Mouse (Mus musculus) A20 (cell line): ENCODE data around the gene Ppp4c.

ENCODE experiments used
- DNase-seq: peaks from one replicate; pipeline ENCODE4 v3.0.0-alpha.2; 2011; ENCODE audit warnings: low read depth, low spot score

Gene Ppp4c

DNA sequence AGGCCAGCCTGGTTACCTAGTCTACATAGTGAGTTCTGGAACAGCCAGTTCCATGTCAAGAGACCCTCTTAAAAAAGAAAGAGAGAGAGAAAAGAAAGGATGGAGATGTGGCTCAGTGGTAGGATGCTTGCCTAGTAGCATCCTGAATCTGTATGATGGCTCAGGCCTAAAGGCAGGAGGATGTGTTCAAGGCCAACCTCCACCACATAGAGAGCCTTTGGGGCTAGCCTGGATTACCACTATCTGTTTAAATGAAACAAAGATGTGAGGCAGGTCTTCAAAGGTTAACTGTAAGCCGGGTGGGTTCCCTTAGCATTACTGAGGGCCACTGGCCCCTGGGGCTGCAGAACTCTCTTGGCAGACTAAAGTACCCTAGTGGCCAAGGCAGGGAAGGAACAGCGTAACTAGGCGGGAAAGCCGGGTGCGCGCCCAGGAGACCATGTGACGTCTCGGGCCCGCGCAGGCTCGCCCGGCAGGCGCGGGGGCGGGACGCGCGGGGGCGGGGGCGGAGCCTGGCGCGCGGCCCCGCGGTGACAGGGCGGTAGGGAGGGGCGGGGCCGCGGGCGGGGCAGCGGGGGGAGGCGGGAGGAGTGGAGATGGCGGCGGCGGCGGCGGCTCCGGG is 33.1 kb downstream of the Ppp4c start, which contains the start of gene Mapk3:
Gene Mapk3 (plus strand): TSS at position 552 of the 622 bp plus-strand sequence.
- peak; percentile 94 for DNase-seq

DNA sequence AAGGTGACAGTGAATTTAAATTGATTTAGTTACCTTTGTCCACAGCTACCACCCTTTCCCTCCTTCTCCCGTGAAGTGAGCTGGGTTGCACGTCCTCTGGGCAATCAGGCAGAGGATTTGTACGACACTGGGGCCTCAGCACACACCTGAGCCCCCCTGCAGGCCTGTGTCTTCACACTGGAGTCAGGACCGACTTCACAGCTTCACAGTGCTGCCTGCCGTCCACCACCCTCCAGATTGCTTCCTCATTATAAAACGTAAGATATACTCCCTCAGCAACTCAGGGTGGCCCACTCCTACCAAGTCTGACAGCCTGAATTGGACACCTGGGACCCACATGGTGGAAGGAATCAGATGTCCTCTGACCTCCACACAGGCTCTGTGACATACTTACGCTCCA is 33.8 kb downstream of the Ppp4c start:
- no peak for DNase-seq

DNA sequence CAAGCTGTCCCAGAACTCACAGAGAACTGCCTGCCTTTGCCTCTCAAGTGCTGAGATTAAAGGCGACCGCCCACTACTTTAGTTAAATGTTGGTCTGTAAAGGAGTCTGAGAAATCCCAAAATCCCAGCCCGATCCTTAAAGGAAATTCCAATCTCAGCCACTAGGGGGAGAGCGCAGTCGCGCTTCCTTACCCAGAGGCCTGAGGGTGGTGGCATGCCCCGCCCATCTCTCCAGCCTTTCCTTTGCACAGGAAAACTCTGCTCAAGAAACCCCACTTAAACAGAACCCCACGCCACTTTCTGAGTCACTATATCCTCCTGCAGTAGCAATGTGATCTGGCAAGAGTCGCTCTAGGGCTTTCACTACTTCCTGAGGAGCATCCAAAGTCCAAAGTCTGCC is 37.4 kb downstream of the Ppp4c start:
- peak; percentile 80 for DNase-seq

DNA sequence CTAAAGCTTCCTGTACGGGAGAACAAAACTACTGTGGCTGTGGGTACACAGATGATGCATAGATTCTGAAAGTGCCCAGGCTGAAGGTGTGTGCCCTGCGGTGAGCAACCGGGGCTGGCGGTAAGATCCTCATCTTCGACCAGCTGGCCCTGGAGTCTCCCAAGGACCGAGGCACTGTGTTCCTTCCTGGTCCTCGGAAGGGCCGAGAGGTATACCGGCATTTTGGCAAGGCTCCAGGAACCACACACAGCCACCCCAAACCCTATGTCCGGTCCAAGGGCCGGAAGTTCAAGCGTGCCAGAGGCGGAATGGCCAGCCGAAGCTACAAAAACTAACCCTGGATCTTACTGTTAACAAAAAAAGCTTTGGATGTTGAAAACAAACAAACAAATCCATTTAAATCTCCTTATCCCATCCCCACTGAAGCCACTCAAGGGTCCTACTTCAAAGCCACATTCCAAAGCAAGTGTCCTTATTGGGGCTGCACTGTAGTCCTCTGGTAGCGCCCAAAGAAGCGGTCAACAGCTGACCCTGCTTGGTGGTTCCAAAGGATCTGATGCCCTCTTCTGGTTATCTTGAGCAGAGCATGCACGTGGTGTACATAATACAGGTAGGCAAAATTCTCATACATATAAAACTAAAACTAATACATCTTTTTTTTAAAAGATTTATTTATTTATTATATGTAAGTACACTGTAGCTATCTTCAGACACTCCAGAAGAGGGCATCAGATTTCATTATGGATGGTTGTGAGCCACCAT is 42.5 kb downstream of the Ppp4c start:
- DNase-seq, result peak; percentile 17

DNA sequence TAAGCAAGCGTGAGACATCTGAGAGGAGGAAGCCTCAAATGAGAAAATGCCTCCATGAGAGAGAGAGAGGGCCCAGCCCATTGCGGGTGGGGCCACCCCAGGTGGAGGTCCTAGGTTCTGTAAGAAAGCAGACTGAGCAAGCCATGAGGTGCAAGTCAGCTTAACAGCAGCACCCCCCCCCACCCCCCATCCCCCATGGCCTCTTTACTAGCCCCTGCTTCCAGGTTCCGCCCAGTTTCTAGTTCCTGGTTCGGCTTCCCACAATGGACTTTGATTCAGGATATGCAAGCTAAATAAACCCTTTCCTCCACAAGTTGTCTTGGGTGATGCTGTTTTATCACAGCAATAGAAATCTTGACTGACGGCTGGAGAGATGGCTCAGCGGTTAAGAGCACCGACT is 43.5 kb downstream of the Ppp4c start:
- DNase-seq, result no peak

DNA sequence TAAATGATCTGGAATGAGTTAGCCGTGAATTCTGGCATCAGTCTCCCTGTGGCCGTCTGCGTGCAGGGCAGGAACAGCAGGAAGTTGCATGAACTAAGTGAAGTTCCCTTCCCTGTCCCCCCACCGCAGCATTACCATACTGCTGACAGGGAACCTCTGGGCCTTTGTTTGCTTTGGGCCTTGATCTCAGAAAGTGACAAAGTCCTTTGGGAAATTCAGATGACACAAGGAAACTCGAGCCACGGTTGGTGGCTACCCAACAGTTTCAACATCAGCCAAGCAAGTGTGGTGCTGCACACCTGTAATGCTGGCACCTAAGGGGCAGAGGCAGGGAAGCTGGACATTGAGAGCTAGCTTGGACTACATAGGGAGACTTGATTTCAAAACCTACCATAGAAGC is 45.5 kb downstream of the Ppp4c start:
- peak; percentile 11 for DNase-seq

DNA sequence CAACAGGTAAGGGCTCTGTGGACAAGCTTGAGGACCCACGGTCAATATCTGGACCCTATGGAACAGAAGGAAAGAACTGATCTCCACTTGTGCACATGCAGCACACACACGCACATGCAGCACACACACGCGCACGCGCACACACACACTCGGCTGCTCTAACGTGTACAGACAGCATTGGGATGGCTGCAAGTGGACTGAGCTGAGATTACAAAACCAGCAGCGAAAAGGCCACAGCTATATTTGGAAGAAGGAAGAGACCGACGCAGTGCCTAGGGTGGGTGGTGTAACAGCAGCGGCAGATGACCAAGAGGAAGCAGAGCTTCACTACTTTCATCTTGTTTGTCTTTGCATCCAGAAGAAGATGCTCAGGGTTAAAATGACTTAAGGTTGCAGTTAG is 46.2 kb downstream of the Ppp4c start:
- DNase-seq, result peak; percentile 55

DNA sequence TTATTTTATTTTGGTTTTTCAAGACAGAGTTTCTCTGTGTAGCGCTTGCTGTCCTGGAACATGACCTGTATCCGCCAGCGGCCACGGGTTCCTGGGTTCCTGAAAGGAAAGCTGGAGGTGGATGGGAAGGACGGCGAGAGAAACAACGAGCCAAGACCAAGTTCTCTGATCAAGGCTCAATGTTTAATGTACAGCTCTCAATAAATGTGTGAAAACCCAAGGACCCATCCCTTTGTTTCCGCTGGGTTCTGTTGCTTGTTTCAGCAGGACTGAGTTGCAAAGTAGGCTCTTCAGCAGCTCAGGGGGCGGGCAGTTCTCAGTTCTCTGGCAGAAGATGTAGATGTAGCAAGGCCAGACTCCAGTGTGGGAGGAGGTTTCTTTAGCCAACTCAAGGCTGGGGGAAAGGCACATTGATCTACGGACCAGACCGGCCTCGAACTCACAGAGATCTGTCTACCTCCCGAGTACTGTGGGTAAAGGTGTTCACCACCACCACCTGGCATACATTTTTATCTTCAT is 50.3 kb downstream of the Ppp4c start:
- no peak for DNase-seq

DNA sequence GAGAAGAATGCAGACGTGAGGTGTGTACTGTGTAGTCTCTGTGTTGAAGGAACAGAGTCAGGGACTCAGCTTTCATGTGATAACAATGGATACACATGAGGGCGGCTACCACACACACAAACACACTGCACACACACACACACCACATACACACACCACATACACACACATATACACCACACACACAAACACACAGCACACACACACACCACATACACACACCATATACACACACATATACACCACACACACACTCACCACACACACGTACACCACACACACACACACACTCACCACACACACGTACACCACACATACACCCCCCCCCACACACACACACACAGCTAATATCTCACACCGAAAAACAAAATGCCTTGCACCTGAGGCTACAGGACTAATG is 50.8 kb downstream of the Ppp4c start:
- DNase-seq, result no peak

DNA sequence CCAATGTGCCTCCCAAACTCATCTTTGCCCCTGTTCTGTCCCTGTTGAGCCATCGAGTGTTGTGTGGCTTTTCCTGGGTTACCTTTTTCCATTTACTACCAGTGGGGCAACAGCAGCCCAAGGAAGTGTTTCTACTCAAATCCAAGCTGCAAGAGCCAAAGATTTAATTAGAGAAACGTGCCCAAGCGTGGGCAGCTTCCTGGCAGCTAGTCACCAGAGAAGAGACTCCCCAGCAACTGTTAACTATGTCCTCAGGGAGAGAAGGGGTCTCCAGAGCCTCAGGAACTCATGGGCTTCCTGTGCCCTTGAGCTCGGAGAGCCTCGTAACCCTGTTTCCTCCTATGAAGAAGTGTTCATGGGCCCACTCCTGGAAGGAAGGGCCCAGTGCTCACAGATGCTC is 51.3 kb downstream of the Ppp4c start:
- no peak for DNase-seq

DNA sequence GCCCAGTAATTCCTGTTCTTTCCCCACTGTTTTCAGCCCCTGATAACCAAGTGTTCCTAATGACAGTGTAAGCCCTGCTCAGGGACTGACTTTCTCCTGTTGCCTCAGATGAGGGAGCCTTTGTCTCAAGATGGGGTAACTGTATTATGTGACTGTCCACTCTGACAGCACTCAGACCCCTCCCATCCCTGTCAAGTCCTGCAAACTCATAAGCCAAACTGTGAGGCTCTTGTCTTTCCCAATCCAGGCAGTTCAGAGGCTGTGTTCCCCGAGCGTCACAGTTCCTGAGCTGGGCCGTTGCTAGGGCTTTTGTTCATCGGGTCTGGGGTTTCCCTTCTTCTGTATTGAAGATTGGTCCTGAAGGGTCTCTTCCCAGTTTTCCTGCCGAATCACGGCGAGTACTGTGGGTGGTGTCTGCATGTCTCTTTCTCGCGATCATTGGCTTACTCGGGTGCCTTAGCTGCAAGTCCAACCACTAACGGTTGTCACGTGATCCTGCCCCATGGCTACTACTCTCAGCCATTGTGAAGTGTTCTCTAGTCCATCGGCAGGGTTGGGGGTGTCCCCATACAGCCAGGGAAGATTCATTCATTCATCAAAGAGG is 52.1 kb downstream of the Ppp4c start:
- DNase-seq, result no peak

DNA sequence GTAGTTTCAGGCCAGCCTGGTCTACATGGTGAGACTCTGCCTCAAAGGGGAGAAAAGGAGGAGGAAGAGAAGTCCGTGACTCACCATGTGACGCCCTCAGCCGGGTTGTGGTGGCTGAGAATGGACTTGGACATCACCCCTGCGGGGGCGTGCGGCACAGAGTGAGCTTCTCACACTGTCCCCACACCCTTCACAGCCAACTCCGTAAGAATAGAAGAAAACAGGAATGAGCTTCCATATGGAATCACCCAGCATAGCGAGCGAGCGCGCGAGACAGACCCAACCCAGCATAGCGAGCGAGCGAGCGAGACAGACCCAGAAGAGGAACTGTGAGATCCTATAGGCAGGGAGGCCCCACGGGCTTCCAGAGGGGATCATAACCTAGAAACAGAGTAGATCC is 52.7 kb downstream of the Ppp4c start:
- no peak for DNase-seq

DNA sequence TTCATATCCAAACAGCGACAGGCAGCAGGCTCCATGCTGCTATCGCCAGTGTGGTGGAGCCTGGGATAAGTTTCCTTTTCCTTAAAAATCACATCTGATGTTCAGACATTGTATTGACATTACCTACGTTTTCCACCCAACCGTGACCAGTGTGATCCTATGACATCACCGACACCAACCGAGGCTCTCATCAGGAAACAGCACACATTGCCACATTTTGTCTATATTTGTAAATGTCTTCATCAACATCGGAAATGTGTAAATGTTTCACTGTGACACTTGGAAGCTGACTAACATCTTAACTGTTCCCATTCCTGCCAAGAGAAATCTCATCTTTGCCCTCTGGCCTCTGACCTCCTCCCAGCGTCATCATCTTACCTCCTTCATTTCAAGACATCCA is 56.2 kb downstream of the Ppp4c start:
- DNase-seq, result no peak
